Mouse (Mus musculus) cortical plate, adult 2 months (tissue): Measurements from ENCODE around the gene Ddx51.

ENCODE experiments used
- CTCF ChIP-seq: fragments of 200-500 bp; IDR thresholded peaks from 2 replicates; pipeline ENCODE4 v1.5.1; 2011; ENCODE audit warnings: mild to moderate bottlenecking, control low read depth, low read length; ENCODE audit not compliant: insufficient read depth; ENCODE audit errors: extremely low read depth
- POLR2A ChIP-seq: fragments of 200-500 bp; IDR thresholded peaks from 2 replicates; pipeline ENCODE4 v1.6.1; 2011; ENCODE audit warnings: mild to moderate bottlenecking, low read length, control low read depth; ENCODE audit not compliant: insufficient read depth; ENCODE audit errors: extremely low read depth

DNA sequence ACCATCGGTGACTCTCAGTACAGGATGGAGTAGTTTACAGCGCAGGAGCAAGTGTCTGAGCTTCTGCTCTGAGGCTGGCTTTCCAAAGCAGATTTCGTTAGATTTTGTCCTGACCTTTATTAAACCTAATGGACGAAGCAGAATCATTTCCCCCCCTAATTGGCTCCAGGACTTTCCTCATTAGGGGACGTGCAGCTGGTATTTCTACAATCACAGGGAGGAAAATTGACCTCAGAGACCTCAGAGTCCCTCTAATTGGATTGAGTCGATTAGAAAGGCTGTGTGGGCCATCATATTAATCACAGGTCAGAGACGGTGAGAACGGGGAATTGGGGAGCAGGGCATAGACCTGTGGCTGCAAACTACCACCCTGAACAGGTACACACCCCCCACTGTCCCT, 44.3 kb upstream of the Ddx51 start:
- TF ChIP-seq CTCF (no peak), POLR2A (no peak)
